Mouse (Mus musculus): ENCODE measurements around the gene Prkg1.

DNA sequence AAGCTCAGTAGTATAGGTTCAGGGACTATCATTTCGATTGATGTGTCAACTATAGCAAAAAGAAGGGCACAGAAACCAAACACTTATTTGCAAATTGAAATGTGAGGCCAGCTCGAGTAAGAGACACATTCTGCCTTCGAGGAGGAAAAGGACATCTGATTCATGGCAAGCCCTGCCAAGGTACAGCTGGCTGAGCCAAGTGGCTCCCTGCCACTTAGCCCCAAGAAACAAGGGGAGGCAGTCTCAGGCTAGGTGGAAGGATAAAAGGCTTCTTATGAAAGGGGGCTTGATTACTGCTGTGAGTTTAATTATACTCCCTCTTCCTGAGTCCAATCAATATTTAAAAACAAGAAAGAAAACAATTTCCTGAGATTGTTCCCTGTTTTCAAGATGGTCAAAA is 403.7 kb downstream of the Prkg1 start:
- TF ChIP-seq GATA1 (IDR thresholded peaks at IDR 0.05; ENCODE audit: borderline replicate concordance, low read length) (no peak), FLI1 (IDR thresholded peaks at IDR 0.05; ENCODE audit: low read length) (no peak)
